ENCODE assay signal across 12 mouse cellular contexts in genomic region chr6:139588409-139588808, GRCm38 (mm10). TPM values are rescaled to one million over a fixed set of nuclear protein-coding genes. Genes with fewer than 3 reads are reported as not detected.
DNase-seq lines count a peak whose midpoint lies in the region; ATAC-seq and TF ChIP-seq lines count a peak whose summit lies in the region.
"Had no signal": no experiment of that assay in that cellular context is flagged by ENCODE, and none has a peak within 500 bp of the region (broad histone marks: within the 10 kb centered on the region; RNA-seq: fewer than 3 reads in every experiment).

No protein-coding gene starts in this region.

- H3K36me3 ChIP-seq in embryonic facial prominence, embryonic 15.5 days: no peaks in the 10 kb centered on the region
- H3K36me3 ChIP-seq in midbrain, embryonic 15.5 days (replicated peaks): no peaks in the 10 kb centered on the region
- H3K36me3 ChIP-seq: heart, embryonic 13.5 days; limb, embryonic 13.5 days had no signal

- peak; percentile 4 for DNase-seq in lung, adult 2 months
- DNase-seq in lung, postnatal 14 days: no peak
- DNase-seq in kidney, postnatal 4 days: peak; percentile 53 to 63
- DNase-seq in left cerebral cortex, postnatal 25 days (ENCODE audit: low spot score in 2 of 2): no peak
- DNase-seq in right cerebral cortex, postnatal 36 days (ENCODE audit: low spot score in 2 of 2): no peak
- DNase-seq in heart, postnatal 10 days: no peak
- DNase-seq: thymus, postnatal 36 days had no signal

- no peak overlapping the region for H3K27ac ChIP-seq in embryonic facial prominence, embryonic 15.5 days (replicated peaks)
- H3K27ac ChIP-seq in midbrain, embryonic 15.5 days: no peak overlapping the region
- H3K27ac ChIP-seq: heart, embryonic 13.5 days; limb, embryonic 13.5 days had no signal

- no peak for ATAC-seq in embryonic facial prominence, embryonic 15.5 days (ENCODE audit: insufficient number of reproducible peaks, low FRiP score, low TSS enrichment, low read depth)
- ATAC-seq in midbrain, embryonic 15.5 days (replicated peaks): peak; percentile 58; the same call in 1 of the 2 replicates
- ATAC-seq: activated CD4-positive, CD25-positive, alpha-beta regulatory T cell, adult 4 months had no signal

- no peaks in the 10 kb centered on the region for H3K9me3 ChIP-seq in embryonic facial prominence, embryonic 15.5 days (replicated peaks)
- no peaks in the 10 kb centered on the region for H3K9me3 ChIP-seq in midbrain, embryonic 15.5 days
- H3K9me3 ChIP-seq: heart, embryonic 13.5 days; limb, embryonic 13.5 days had no signal

- H3K4me3 ChIP-seq in lung, adult 2 months (replicated peaks; ENCODE audit: extremely low read depth, low read depth, low read length): no peak overlapping the region
- no peak overlapping the region for H3K4me3 ChIP-seq in embryonic facial prominence, embryonic 15.5 days (replicated peaks)
- no peak overlapping the region for H3K4me3 ChIP-seq in midbrain, embryonic 15.5 days
- H3K4me3 ChIP-seq: limb, embryonic 13.5 days had no signal

- H3K27me3 ChIP-seq in embryonic facial prominence, embryonic 15.5 days: no peaks in the 10 kb centered on the region; the same call in 1 of the 2 replicates
- H3K27me3 ChIP-seq in midbrain, embryonic 15.5 days (replicated peaks): no peaks in the 10 kb centered on the region
- H3K27me3 ChIP-seq: heart, embryonic 13.5 days had no signal

- H3K4me2 ChIP-seq in embryonic facial prominence, embryonic 15.5 days (replicated peaks): peak overlapping the region; percentile 22; the same call in 1 of the 2 replicates
- H3K4me2 ChIP-seq in midbrain, embryonic 15.5 days: no peak overlapping the region
- H3K4me2 ChIP-seq: limb, embryonic 13.5 days had no signal

- H3K9ac ChIP-seq in embryonic facial prominence, embryonic 15.5 days: no peak overlapping the region
- no peak overlapping the region for H3K9ac ChIP-seq in midbrain, embryonic 15.5 days
- H3K9ac ChIP-seq: heart, embryonic 13.5 days; limb, embryonic 13.5 days had no signal

- 72% methylated on average over 15 of the region's 15 CpGs for WGBS in lung, adult 2 months
- WGBS in embryonic facial prominence, embryonic 15.5 days: 23% methylated on average over 15 of the region's 15 CpGs
- WGBS in midbrain, embryonic 15.5 days: 48% methylated on average over 15 of the region's 15 CpGs

- TF ChIP-seq POLR2A in lung, adult 2 months (IDR thresholded peaks at IDR 0.05; ENCODE audit: borderline replicate concordance, extremely low read depth, low read depth, low read length): no peak

- TF ChIP-seq CTCF in lung, adult 2 months (IDR thresholded peaks at IDR 0.05; ENCODE audit: insufficient read depth, low read length): no peak

- H3K4me1 ChIP-seq in lung, adult 2 months (ENCODE audit: control insufficient read depth, insufficient read depth, low read length): no peaks in the 10 kb centered on the region
- H3K4me1 ChIP-seq in embryonic facial prominence, embryonic 15.5 days: 0 out of 2 replicates have a peak, but pooled peaks cover 7% of the 10 kb centered on the region
- peaks cover 2% of the 10 kb centered on the region; the same call in 1 of the 2 replicates for H3K4me1 ChIP-seq in midbrain, embryonic 15.5 days
- H3K4me1 ChIP-seq: limb, embryonic 13.5 days had no signal

- intact Hi-C loops in left cerebral cortex, postnatal 25 days (cut with DNase I): loop anchor here (10.0 kb wide), 1 partner anchor 966 kb away; no protein-coding TSS in a partner anchor
- intact Hi-C loops in heart, postnatal 10 days (cut with DNase I): loop anchor here (10.0 kb wide), 1 partner anchor 856 kb away; no protein-coding TSS in a partner anchor

RNA-seq across cellular contexts. Expression of gene Pik3c2g, which starts 1.4 kb away (rescaled TPM):
- 0.50 and 0.91 TPM in 2 replicates for polyA plus RNA-seq in lung, adult 2 months (2012; rRNA removed)
- 1.1 and 1.4 TPM in 2 replicates for polyA plus RNA-seq in embryonic facial prominence, embryonic 15.5 days (2015; fragmentation: Nextera tagmentation; extraction: Ambion mirVana)
- polyA plus RNA-seq in midbrain, embryonic 15.5 days (2015; fragmentation: Nextera tagmentation; extraction: Ambion mirVana): 0.28 and 0.34 TPM in 2 replicates
- total RNA-seq in left cerebral cortex, postnatal 25 days (2021): under 1 TPM in 1 of 2 experiments, not detected in 1; 0.23 TPM
- not detected for total RNA-seq in heart, postnatal 10 days (2021)
- polyA plus RNA-seq: activated CD4-positive, CD25-positive, alpha-beta regulatory T cell, adult 4 months had no signal

Comparison
In these comparisons a context has a peak if more than half of its experiments do, and no peak if none do; other contexts are left out.
1. DNase-seq: peak in lung, adult 2 months (single experiment) and kidney, postnatal 4 days (2 of 2); none in lung, postnatal 14 days (single experiment), left cerebral cortex, postnatal 25 days (0 of 2), right cerebral cortex, postnatal 36 days (0 of 2) and heart, postnatal 10 days (0 of 2).